8 mouse cellular contexts compared by ENCODE assay signal in the genomic region with DNA sequence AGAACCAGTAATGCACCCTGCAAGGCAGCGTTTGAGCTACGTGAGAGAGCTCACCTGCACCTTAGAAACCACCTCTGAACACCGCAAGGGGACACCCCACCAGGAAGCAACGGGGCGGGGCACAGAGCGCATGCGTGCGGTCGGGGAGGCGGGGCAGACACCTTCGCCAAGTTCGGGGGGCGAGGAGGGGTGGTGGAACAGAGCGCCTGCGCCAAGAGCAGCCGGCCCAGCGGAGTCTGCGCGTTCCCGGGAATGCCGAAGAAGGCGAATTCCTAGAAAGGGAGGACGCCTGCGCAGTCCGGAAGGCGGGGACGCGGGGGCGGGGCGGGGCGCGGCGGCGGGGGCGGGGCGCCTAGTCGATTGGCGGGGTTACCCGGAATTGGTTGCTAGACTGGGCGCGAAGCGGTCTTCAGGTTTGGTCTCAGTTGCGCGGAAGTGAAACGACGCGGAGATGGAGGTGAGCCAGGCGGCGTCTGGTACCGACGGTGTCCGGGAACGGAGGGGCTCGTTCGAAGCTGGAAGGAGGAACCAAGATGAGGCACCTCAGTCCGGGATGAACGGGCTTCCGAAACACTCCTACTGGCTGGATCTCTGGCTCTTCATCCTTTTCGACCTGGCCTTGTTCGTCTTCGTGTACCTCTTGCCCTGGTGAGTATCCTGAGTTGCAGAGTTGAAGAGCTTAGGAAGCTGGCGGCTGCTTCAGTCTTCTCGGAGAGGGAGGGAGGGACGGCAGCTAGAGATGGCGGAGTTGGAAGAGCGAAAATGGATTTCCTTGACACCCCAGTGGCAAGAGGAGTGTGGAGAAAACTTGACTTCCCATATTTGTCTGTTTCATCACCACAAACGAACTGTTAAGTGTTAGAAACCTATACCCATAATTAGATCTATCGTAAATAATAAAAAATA. TPM values are rescaled to one million over a fixed set of nuclear protein-coding genes. Genes with fewer than 3 reads are reported as not detected.
A peak's percentile ranks its signal among the peaks of the same experiment; 100 is the strongest.
DNase-seq lines count a peak whose midpoint lies in the region; ATAC-seq lines count a peak whose summit lies in the region.

1810037I17Rik (plus strand) TSS at position 195 of the 906 bp plus-strand sequence.

- peak; percentile 92 for ATAC-seq in erythroblast, adult 5-6 weeks (replicated peaks; ENCODE audit: low FRiP score, poor library complexity, severe bottlenecking)
- peak; percentile 99 for ATAC-seq in kidney, embryonic 15.5 days (replicated peaks; ENCODE audit: low FRiP score)
- ATAC-seq in monocyte, adult 5-6 weeks (replicated peaks; ENCODE audit: insufficient number of reproducible peaks, low FRiP score, low TSS enrichment, poor library complexity, severe bottlenecking) = peak; percentile 84

- H3K4me1 ChIP-seq in heart, embryonic 10.5 days = peaks cover 30% of the 10 kb centered on the region
- peaks cover 21% of the 10 kb centered on the region for H3K4me1 ChIP-seq in kidney, embryonic 15.5 days

- no peaks in the 10 kb centered on the region for H3K9me3 ChIP-seq in heart, embryonic 10.5 days
- no peaks in the 10 kb centered on the region for H3K9me3 ChIP-seq in kidney, embryonic 15.5 days (replicated peaks)

- under 1% methylated on average over 68 of the region's 68 CpGs for WGBS in heart, embryonic 10.5 days
- WGBS in kidney, embryonic 15.5 days = under 1% methylated on average over 67 of the region's 68 CpGs

- H3K4me3 ChIP-seq in heart, embryonic 10.5 days = peak within 1 kb of the TSS; percentile 69
- H3K4me3 ChIP-seq in kidney, embryonic 15.5 days (replicated peaks) = peak within 1 kb of the TSS; percentile 64

- peak within 1 kb of the TSS; percentile 62 for H3K9ac ChIP-seq in kidney, embryonic 15.5 days

- no peaks in the 10 kb centered on the region for H3K27me3 ChIP-seq in heart, embryonic 10.5 days (ENCODE audit: insufficient read depth, poor library complexity, severe bottlenecking)
- no peaks in the 10 kb centered on the region for H3K27me3 ChIP-seq in kidney, embryonic 15.5 days

- peak within 1 kb of the TSS; percentile 69 for H3K4me2 ChIP-seq in kidney, embryonic 15.5 days

- DNase-seq in B cell, adult 2 months = peak; percentile 95
- DNase-seq in brain, adult 2 months (ENCODE audit: low read depth, low spot score) = peak; percentile 98
- peak; percentile 99 for DNase-seq in heart, embryonic 10.5 days (ENCODE audit: low spot score)
- peak; percentile 98 for DNase-seq in liver
- peak; percentile 90 to 95 for DNase-seq in spleen, postnatal 4 days (ENCODE audit: low spot score in 2 of 2)

- H3K36me3 ChIP-seq in heart, embryonic 10.5 days = peaks cover 17% of the 10 kb centered on the region; the same call in 1 of the 2 replicates
- H3K36me3 ChIP-seq in kidney, embryonic 15.5 days = peaks cover 14% of the 10 kb centered on the region; the same call in 1 of the 2 replicates

- H3K27ac ChIP-seq in heart, embryonic 10.5 days = peak within 1 kb of the TSS; percentile 89
- peak within 1 kb of the TSS; percentile 87 for H3K27ac ChIP-seq in kidney, embryonic 15.5 days

RNA-seq across cellular contexts. Expression of gene 1810037I17Rik, which starts in this region (rescaled TPM):
- 21.3 and 33.6 TPM in 2 replicates for total RNA-seq in erythroblast, adult 5-6 weeks (2015; ENCODE audit: low replicate concordance)
- total RNA-seq in erythroblast, adult 5-6 weeks (2017; ENCODE audit: low replicate concordance) = 9.3 and 12.0 TPM in 2 replicates
- polyA plus RNA-seq in heart, embryonic 10.5 days (2016; fragmentation: Nextera tagmentation; extraction: Ambion mirVana) = 123 and 136 TPM in 2 replicates
- 102 and 111 TPM in 2 replicates for polyA plus RNA-seq in kidney, embryonic 15.5 days (2015; fragmentation: Nextera tagmentation; extraction: Ambion mirVana)
- 21.4 to 34.4 TPM (median 33.6 TPM) in 3 replicates for total RNA-seq in monocyte, adult 5-6 weeks (2017)

Comparison
In these comparisons a context has a peak if more than half of its experiments do, and no peak if none do; other contexts are left out.
1. Peak in every context shown above with its lines: DNase-seq, ATAC-seq, H3K4me3 ChIP-seq and H3K27ac ChIP-seq.